Mouse (Mus musculus): ENCODE data around the gene Magea4.

Gene Magea4

GRCm38 (mm10) chrX:72221717-72222116 is at the start of gene Magea4:
TSS of gene Magea4 (plus strand) at chrX:72222017.
- DNase-seq: no peak

- no peak for DNase-seq
These were observed 18.8 kb upstream of the Magea4 start for GRCm38 (mm10) chrX:72202944-72203554.

- peak; percentile 4 to 9 for DNase-seq
These were observed 48.8 kb downstream of the Magea4 start for GRCm38 (mm10) chrX:72270637-72271036.
